Mouse (Mus musculus): ENCODE results near the gene Prkcd. TPM values are rescaled to one million over a fixed set of nuclear protein-coding genes. Genes with fewer than 3 reads are reported as not detected.

Prkcd gene
- total RNA-seq, 2 experiments from 2014 or later = 18.7 to 20.0 TPM

DNA sequence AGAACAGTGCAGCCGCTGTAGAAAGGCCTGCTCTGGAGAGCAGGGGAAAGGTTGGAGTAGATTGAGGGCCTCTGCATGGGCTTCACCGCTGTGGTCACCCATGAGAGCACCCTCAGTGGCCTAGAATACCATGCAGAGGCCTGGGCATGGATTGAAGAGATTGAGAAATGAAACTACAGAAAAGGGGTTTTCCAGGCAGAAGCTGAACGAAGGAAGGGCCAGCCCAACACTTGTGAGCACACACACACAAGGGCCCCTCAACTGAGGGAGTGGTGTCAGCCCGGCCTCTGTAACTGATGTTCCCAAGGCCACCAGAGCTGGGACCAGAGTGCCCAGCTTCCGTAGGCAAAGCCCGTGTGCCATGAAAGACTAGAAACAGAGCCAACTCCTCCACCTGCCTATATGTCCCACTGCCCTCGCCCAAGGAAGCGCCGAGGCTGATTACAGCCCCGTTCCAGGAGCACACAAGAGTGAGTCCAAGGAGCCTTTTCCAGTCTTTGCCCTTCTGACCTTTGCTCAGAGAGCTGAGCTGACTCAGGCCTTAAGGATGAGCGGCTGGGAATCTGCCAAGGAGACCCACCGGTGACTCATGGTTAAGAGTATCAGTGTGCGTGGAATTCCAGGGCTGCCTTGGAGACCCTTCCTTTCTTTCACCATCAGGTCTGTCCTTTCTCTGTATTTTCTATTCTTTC, 9.4 kb upstream of the Prkcd start:
- DNase-seq = no peak
- intact Hi-C loops (cut with DNase I) = no loop called here

DNA sequence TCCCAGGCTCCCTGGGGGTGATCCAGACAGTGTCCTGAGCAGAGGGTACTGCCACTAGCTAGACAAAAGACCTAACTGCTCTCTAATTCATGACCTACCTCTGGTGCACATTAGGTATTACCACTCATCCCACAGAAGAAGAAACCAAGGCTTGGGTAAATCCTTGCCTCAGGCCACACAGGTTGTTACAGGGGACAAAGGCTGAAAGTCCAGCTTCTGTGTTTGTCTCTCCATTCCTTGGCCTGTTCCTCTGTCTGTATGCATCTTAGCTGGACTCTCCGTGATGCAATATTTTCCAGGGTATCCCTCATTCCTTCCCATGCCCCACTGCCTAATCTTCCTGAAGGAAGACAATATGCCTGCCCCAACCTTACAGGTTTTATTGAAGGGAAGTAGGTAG, 8.4 kb upstream of the Prkcd start:
- no peak for DNase-seq

DNA sequence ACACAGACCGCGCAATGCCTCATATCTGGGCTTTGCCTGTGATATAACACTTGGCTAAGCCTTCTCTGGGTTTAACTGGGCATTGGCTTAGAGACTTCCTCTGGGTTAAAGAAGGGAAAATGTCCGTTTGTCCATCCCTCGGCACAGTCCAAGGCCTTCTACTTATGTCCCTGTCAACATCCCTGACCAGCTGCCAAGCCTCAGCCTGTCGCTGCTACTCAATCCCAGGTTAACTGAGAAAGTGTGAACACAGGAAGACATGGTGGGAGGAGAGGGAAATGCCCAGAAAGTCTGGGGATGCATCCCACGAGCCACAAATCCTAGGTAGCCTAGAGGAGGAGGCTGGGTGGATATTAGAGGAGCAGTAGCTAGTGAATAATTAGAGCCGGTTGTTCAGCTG, 7.7 kb upstream of the Prkcd start:
- DNase-seq = no peak
- intact Hi-C loops (cut with DNase I) = no loop called here

More for the DNA sequence above, 8.4 kb upstream of the Prkcd start:
- intact Hi-C loops (cut with DNase I) = no loop called here

DNA sequence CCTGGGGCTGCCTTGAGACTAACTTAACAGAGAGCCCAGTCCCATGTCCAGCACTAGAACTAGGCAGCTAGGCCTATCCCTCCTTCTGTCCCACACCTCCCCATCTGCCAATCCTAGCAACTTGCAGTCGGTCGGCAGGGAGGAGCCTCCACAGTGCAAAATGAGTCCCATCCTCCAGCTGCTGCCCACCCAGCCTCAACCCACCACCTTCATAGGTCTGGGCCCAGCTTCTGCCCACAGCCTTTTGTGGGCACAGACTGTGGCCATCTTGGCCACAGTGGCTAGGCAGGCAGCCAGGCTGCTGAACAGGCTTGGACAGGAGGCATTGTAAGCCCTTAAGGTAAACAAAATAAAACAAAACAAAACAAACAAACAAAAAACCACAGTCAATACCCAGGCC, 5.8 kb upstream of the Prkcd start:
- intact Hi-C loops (cut with DNase I) = loop anchor here (2.0 kb wide), 1 partner anchor 19 kb away; no protein-coding TSS in a partner anchor
- DNase-seq = no peak

DNA sequence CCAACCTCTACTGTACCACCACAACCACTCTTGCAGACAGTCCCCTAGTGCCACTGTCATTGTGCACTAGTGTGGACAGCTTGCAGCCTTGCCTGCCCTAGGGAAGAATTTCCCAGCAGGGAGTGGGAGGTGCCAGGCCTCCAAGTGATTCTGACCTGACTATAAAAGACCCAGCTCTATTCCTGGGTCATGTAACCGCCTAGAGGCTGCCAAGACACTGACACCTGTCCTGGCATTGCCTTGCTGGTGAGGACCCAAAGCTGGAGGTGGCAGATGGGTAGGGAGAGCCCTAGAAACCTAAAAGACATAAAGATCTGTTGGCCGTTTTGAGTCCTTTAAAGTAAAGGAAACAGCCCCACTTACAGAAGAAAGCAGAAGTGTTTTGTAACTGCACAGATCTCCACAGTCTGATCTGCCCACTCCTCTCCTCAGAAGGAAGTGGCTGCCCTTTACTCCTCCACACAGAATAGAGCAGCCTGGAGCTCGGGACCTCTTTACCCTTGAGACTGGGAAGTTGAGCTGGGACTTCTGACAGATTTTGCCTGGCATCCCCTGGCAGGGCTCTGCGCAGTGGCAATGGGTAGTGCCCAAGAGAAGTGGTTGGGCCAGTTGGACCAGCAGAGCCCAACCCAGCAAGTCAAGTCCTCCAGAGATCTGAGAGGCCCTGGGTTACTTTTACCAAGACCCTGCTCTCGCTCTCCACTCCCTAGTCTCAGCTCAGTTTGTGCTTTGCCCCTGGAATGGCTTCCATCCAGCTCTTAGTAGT, 5.0 kb upstream of the Prkcd start:
- DNase-seq = peak; percentile 56 to 69
- intact Hi-C loops (cut with DNase I) = loop anchor here (2.0 kb wide), 1 partner anchor 20 kb away; no protein-coding TSS in a partner anchor

DNA sequence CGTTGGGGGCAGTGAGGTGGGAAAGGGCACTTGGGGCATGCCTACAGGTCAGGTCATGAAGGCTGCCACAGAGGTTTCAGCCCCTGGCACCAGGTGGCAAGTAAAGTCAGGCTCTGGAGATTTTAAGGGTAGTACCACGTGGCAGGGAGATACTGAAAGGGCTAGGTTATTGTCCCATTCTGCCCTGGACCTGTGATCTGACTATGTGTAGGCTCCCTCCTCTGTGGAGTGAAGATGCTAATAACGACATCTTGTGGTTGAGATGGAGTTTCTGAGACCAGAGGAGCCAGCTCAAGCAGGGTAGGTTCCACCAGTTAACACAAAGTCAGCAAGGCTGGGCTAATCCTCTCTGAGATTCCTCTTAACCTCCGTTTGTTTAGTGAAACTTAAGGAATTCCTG, 3.8 kb upstream of the Prkcd start:
- intact Hi-C loops (cut with DNase I) = loop anchor here (2.0 kb wide), 1 partner anchor 21 kb away; no protein-coding TSS in a partner anchor
- DNase-seq = no peak

DNA sequence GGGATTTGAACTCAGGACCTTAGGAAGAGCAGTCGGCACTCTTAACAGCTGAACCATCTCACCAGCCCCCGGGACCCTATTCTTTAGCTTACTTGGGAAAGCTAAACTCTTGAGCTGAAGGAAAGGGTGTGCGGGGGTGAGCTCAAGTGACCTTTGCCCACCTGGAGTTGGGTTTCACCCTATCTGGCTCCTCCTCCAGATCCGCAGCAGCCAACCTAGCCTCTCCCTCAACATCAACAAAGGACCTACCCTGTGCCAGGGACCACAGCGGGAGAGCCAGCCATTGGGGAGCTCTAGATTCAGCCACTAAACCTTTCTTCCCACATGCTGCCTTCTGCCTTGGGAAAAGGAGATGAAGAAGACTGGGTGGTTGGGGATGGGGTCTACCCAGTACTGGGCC, 2.2 kb upstream of the Prkcd start:
- intact Hi-C loops (cut with DNase I) = no loop called here
- no peak for DNase-seq

DNA sequence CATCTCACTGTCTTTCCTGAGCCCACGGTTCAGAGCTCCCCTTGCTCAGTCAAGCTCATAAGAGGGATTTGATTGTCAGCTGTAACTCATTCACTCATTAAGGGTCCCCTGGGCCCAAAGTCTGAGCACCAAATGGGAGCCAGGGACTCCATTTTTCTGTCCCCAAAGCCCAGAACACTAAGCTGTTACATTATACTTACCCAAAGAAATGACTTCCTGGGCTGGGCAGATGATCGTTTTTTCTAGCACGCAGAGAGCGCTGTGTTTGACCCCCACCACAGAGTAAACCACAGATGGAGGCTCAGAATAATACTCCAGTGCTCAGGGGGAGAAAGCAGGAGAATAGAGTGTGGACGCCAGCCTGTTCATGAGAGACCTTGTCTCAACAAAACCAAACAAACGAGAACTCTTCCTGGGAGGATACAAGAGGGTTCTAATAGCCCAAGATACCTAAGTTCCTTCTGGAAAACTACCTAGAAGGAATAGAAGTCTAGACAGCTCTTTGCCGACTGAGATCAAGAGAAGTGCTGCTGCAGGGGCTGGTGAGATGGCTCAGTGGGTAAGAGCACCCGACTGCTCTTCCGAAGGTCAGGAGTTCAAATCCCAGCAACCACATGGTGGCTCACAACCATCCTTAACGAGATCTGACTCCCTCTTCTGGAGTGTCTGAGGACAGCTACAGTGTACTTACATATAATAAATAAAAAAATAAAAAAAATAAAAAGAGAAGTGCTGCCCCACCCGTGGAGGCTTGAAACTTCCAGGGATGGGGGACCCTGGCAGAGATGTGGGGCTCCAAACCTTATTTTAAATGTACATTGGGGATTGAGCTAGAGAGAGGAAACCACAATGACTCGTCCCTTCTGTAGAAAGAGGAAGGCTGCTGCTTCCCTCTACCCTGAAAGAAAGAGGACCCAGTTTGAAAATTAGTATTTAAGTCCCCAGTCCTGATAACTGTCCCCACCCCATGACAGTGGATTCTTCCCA, 1.0 kb upstream of the Prkcd start:
- no peak for DNase-seq
- intact Hi-C loops (cut with DNase I) = no loop called here

DNA sequence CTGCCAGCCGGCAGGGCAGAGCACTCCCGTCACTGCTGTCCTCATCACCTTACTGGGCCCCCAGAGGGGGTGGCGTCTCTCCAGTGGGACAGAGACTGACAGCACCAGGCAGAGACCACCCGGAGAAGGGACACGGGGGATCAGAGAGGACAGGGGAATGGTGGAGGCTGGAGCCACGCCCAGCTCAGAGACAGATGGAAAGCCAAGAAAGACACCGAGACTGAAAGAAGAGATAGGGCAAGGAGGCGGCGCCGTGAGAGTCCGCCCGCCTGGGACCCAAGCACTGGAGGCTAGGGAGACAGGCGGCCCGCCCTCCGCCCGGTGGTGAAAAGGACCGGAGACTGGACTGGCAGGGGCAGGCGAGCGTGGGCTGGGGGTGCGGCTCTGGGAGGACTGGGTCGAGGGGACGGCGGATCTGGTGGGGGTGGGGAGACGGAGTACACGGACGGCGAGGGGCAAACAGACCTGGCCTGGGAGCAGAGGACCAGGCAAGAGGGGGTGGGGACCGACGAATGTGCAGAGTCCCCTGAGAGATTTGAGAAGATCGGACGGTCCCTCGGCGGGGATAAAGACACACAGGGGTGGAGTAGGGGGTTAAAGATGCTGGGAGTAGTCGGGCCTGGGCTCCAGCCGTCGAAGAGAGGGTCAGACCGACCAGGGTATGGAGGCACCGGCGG, 741 bp downstream of the Prkcd start:
- intact Hi-C loops (cut with DNase I) = no loop called here
- DNase-seq = peak; percentile 55 to 61

DNA sequence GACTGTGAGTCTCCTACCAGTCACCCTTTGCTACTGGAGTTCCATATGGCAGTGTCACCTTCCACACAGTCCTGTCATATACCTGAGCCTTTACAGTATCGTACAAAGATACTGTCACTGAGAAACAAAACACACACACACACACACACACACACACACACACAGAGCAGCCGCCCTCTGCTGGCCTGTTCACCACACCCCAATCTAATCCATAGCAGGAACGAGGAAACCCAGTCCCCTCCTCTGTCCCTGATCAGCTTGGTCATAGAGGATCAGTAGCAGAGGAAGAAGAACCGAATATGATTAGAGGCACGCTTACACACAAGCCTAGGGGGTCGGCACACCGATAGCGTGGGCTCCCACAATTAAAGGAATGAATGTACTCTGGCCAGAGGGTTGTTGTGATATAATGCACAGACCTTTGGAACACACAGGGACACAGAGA, 1.7 kb downstream of the Prkcd start:
- intact Hi-C loops (cut with DNase I) = no loop called here
- no peak for DNase-seq

DNA sequence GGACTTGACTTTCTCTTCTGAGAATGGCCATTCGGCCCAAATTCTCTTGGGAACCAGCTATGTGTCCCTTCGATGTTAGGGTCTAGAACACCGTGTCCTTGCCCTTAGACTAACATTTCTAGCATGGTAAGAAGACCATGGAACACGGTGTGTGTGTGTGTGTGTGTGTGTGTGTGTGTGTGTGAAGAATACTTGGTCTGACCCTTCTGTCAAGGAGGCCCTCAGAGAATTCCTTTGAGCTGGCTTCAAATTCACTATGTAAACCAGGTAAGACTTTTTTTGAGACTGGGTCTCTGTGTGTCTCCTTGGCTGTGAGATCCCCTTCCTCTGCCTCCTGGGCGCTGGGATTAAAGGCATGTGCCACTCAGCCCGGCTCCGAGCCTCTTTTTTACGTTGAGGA, 3.5 kb downstream of the Prkcd start:
- DNase-seq = no peak
- intact Hi-C loops (cut with DNase I) = no loop called here

DNA sequence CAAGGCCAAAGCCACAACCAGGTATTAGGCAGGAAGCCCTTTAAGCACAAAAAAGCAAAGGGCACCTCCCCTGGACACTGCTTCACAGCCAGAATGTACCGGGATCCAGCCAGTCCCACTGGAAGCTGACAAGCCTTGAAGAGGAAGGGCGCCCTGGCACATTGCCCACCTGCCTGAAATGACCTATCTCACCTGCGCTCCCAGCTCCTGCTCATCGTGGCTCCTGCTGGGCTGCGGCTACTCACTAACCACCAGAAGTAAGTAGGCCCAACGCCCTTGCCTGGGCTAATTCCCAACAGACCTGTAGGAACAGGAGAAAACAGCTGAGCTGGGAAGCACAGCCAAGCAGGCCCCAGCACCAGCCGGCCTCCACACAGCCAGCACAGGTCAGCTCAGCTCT, 3.9 kb downstream of the Prkcd start:
- intact Hi-C loops (cut with DNase I) = no loop called here
- no peak for DNase-seq

DNA sequence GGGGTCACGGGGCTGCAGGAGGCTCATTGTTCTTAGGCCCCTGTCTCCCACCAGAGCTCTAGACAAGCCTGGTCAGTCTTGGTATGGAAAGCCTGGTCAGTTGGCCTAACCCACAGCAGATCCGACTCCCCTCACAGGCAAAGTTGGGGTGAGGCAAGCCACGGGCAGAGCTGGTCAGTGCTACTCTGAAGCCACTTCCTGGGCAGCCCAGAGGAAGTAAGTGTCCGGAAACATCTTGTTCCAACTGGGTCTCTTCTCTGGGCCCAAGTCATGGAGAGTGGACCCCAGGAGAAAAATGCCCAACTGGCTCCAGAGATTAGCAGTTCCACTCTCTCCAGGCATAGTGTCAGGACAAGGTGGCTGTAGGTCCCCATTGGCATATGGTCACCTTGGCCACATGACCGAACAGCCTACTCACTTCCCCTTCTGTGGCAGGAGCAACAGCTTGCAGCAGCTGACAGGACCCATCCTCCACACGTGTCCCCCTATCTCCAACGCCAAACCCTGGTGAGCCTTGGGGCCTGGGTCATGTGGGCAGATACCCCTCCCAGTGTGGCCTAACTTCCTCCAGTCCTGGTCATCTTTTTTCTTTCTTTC, 5.9 kb downstream of the Prkcd start:
- intact Hi-C loops (cut with DNase I) = no loop called here
- no peak for DNase-seq

DNA sequence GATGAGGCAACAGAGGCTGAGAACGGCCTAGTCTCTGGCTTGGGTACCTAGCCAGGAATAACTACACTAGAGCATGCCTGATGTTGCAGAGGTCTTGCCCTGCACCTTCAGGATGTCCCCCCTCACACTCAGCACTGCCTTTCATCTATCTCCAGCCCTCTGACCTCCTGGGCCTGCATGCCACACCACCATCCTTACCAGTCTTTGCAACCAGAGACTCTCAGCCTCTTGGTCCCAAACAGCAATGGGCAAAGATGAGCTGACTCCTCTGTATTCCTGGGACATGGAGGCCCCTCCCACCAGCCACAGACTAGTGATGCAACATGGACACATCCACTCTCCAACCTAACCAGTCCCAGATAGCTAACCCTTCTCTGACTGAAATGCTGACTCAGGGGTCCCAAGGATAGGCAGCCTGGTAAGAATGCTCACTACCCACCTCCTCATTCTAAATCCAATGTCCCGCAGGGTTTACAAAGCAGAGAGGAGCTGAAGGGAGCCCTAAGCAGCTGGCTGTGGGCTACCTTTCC, 7.2 kb downstream of the Prkcd start:
- intact Hi-C loops (cut with DNase I) = no loop called here
- no peak for DNase-seq

DNA sequence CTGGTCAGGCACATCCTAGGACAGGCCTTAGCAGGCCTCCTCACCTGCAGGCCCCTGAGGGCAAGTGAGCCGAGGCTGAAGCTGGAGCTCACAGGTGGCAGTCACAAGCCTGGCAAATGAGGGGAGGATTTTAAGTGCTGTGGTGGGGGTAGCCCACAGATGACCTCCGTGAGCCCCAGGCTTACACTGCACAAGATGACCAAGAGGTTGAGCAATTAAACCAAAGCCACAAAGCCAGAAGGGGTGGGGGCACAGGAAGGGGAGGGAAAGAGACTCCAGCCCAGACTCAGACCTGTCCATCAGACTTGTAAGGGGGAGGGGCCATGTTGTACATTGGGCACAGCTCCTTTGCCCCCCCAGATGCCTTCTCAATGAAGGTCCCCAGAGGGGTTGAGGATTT, 9.3 kb downstream of the Prkcd start:
- no peak for DNase-seq
- intact Hi-C loops (cut with DNase I) = no loop called here

DNA sequence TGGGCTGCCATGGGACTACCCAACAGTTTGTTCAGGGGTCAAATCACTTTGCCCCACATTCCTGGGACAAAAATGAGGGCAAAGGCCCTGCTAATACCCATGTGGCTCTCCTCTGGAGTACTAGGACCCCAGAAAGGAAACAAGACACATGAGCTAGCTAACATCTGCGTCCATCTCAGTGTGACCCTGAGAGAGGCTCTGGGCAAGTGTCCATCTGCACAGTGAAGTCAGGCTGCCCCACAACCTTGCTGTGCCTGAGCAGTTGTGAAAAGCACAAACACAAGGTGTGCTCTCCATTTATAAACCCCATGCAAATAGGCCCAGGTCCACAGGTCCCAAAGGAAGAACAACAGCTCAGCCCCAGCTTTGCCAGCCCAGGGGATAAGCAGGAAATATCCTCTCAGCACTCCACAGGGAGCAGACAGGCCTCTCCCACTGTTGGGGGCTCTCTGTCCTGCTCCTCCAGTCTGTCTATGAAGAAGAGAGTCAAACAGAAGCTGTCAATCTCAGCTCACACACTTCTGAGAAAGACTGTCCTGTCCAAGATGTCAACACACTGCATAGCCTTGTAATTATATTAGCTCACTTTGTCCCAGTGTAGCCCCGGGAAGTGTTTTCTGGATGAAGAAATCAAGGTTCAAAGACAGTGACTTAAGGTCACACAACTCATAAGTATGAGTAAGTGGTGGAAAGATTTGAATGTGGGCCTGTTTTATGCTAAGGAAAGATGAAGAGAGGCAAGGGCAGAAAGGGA, 12.9 kb downstream of the Prkcd start:
- intact Hi-C loops (cut with DNase I) = no loop called here
- no peak for DNase-seq

DNA sequence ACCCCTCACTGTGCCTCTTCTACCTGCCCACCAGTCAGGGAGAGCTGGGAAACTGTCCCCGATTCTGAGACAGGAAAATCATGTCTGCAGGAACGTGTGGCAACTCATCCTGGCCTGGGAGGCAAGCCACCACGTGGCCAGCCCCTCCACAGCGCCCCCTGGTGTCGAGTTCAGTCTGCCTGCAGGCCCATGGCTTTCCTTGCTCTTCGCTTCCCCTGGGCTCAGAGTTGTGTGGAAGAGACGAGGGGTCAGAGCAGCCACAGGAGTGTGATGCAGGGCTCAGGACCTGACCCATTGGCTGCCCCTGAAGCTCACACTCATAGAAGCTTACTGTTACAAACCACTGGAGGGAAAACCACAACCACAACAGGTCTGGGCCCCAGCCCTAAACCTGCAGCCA, 13.5 kb downstream of the Prkcd start:
- intact Hi-C loops (cut with DNase I) = no loop called here
- DNase-seq = peak; percentile 75 to 91

DNA sequence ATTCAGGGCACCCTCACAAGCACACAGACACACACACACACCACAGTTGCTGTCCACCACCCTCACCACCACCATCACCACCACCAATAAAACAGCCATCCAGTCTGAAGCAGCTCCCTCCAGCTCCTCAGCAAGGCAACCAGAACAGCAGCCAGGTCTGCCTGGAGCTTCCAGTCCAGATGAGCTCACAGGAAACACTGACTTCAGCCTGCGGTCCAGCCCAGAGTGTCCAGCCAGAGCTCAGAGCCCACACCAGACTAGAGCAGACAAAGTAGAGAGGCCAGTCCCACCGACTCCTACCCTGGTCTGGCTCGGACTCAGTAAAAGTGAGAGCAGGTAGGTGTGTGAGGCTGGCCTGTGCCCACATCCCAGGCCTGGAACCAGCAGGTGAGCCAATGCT, 15.1 kb downstream of the Prkcd start:
- DNase-seq = no peak
- intact Hi-C loops (cut with DNase I) = no loop called here

DNA sequence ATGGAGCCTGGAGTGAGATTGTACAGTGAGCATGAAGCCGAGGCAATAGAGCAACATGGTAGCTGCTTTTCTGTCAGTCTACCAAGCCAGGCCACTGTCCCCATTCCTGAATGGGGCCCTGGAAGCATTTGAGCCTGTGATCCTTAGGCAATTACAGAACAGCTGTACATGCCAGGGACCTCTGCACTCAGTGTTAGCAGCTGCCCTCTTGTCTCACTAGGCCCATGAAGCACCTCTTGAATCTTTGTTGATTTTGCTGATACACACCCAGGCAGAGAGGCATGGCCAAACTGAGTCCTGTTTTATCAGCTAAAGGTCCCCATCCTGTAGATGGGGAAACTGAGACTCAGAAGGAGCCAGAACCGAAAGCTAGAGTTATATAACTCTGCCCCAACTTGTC, 15.7 kb downstream of the Prkcd start:
- intact Hi-C loops (cut with DNase I) = no loop called here
- no peak for DNase-seq
